Mouse (Mus musculus): ENCODE measurements around the gene Magee2.
"Not testable (repeated sequence)": the region's sequence is repeated elsewhere in the genome, so short reads cannot be mapped to it uniquely, and the experiment has no call there.

Magee2 gene

DNA sequence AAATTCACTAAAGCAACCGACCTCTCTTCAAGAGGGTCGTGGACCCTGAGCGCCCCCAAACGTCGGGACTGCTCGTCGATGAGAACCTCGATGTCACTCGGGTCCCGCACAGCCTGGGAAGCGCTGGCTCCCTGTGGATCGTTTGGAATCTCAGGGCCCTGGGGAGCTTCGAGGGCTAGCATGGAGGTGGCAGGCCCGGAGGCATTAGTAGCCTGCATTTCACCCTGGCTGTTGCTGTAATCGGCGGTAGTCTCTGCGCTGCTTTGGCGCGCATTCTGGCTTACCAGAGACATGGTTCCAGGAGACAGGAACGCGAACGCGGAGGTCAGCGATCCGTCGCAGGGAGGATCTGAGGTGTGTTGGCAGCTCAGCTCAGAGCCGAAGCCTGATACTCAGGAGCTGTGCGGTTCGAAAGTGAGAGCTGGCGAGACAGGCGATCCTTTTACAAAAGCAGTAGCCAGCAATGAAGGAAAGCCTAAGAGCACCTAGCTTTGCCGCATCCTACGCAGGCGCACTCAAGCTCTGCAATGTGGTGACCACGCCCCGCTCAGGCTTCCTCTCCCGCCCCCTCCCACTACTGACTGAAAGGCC lies at the start of gene Magee2:
TSS of gene Magee2 (minus strand) at position 517 of the 591 bp plus-strand sequence.
- peak; percentile 73 for DNase-seq (ENCODE audit: low read depth, low spot score)

DNA sequence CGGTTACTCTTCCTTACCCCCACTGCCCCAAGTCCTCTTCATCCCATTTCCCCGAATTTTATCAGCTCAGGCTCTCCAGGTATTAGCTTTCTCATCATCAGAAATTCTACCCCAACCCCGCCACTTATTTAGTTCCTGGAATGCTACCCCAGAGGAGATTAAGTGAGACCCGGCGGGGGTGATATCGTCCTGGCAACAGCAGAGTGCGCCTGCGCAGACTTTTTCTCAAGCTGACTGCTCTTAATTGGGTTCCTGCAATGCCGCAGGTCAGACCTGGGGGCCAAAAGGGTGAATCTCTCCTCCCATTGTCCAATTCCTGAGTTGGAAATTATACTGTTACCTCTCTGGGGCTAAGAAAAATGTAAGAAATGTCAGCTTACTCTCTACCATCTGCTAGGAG lies 3.5 kb downstream of the Magee2 start:
- DNase-seq (ENCODE audit: low read depth, low spot score) = peak; percentile 15

DNA sequence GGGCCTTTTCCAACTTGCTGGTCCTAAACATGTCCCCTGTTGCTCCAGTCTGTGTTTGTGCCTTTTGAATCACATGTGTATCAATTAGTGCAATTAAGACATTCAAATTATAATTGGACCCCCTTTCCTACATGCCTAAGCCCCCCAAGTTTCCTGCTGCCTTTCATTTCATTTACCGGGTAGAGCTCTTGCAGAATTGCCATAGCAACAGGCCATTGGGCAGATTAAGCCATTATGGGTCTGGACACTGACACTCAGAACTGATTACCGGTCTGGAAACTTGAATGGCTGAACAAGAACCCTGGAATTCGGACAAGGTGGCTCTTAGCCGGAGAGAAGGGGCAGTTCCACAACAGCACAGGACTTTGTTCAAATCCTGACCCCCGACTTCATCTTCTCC lies 39.5 kb downstream of the Magee2 start:
- not testable (repeated sequence) for DNase-seq (ENCODE audit: low read depth, low spot score)

DNA sequence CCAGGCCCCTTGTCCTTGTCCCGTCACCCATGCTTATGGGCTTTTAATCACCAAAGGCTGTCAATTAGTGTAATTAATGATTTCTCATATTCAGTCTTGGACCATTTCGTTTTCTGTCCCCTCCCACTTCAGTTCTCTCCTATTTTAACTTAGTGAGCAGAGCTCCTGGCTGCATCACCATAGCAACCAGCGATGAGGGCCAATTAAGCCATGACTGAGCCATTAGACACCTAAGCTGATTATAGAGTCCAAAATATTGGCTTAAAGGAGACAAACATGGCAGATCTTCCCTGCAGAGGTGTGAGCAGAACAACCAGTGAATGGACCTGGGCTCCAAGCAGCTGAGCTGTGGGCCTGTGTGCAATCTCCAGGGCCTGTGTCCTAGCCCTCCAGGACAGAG lies 40.1 kb downstream of the Magee2 start:
- DNase-seq (ENCODE audit: low read depth, low spot score) = not testable (repeated sequence)

DNA sequence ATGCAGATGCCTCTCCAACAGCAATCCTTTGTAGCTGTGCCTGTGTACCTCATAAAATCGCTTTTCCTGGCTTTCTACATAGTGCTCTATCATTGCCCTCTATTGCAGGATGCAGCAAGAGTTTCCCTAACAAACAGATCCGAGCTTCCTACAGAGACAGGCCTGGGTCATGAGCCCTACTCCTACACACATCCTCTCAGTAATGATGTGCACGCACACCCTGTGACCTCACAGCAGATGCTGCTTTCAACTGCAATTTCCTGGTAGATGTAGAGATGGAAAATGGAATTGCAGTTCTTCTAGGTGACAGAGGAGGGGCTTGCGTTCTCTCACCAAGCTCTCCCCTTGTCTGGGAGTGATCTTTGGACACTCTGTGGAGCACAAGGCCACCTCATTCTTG lies 43.4 kb downstream of the Magee2 start:
- DNase-seq (ENCODE audit: low read depth, low spot score) = not testable (repeated sequence)
